Mouse (Mus musculus) thymus, adult 2 months (tissue): Measurements from ENCODE around the gene 4922502D21Rik.

Source experiments
- CTCF ChIP-seq: fragments of 200-500 bp; IDR thresholded peaks from 2 replicates; pipeline ENCODE4 v1.5.1; 2012; ENCODE audit warnings: mild to moderate bottlenecking, control low read depth, low read length, moderate library complexity, borderline replicate concordance; ENCODE audit not compliant: control insufficient read depth, poor library complexity, insufficient read depth; ENCODE audit errors: extremely low read depth
- POLR2A ChIP-seq: fragments of 200-500 bp; IDR thresholded peaks from 2 replicates; pipeline ENCODE4 v1.6.1; 2012; ENCODE audit warnings: mild to moderate bottlenecking, low read length, control low read depth, moderate library complexity; ENCODE audit not compliant: control insufficient read depth, poor library complexity, insufficient read depth; ENCODE audit errors: extremely low read depth

GRCm38 (mm10) chr6:129326568-129327150 is 4.9 kb downstream of the 4922502D21Rik start:
- TF ChIP-seq CTCF (no peak), POLR2A (no peak)
